Mouse (Mus musculus) lung, embryonic 14.5 days (tissue): ENCODE results near the gene Fitm2. TPM values are rescaled to one million over a fixed set of nuclear protein-coding genes. Genes with fewer than 3 reads are reported as not detected.

ENCODE experiments used
- ATAC-seq: fragments of 200-750 bp; cut with Nextera tagmentation; 2 replicates; pipeline ENCODE4 v1.8.0; 2017; ENCODE audit warnings: mild to moderate bottlenecking, moderate TSS enrichment, moderate library complexity; ENCODE audit not compliant: insufficient read depth
- DNase-seq: peaks from one replicate; pipeline ENCODE4 v3.0.0-alpha.2; 2015
- H3K27ac ChIP-seq: fragments of 300-500 bp; sonication (generic); 2 replicates; pipeline ENCODE4 v1.5.1; 2014; ENCODE audit warnings: low read depth, mild to moderate bottlenecking, moderate library complexity
- H3K27me3 ChIP-seq: fragments of 300-500 bp; sonication (generic); 2 replicates; pipeline ENCODE4 v1.6.1; 2014; ENCODE audit warnings: low read length, control low read depth; ENCODE audit not compliant: insufficient read depth
- H3K36me3 ChIP-seq: fragments of 300-500 bp; sonication (generic); 2 replicates; pipeline ENCODE4 v1.6.1; 2014; ENCODE audit warnings: control low read depth; ENCODE audit not compliant: insufficient read depth
- H3K4me1 ChIP-seq: fragments of 300-500 bp; sonication (generic); 2 replicates; pipeline ENCODE4 v1.6.1; 2014; ENCODE audit warnings: antibody characterized with exemption, control low read depth; ENCODE audit not compliant: insufficient read depth
- H3K4me2 ChIP-seq: fragments of 300-500 bp; sonication (generic); 2 replicates; pipeline ENCODE4 v1.6.1; 2014; ENCODE audit warnings: mild to moderate bottlenecking
- H3K4me3 ChIP-seq: fragments of 300-500 bp; sonication (generic); 2 replicates; pipeline ENCODE4 v1.5.1; 2014; ENCODE audit warnings: low read depth, low read length
- H3K9ac ChIP-seq: fragments of 300-500 bp; sonication (generic); 2 replicates; pipeline ENCODE4 v1.6.1; 2014
- H3K9me3 ChIP-seq: fragments of 300-500 bp; sonication (generic); 2 replicates; pipeline ENCODE4 v1.6.1; 2016; ENCODE audit warnings: low read depth, low read length, control low read depth
- CTCF ChIP-seq: IDR thresholded peaks from 2 replicates; pipeline ENCODE4 v1.5.1; 2016; ENCODE audit warnings: antibody characterized with exemption, low read depth
- WGBS: fragments of 180-500 bp; shearing (Covaris S2); extraction: QIAGEN DNeasy Blood & Tissue Kit; methylation state at CpG from one replicate; pipeline ENCODE4 v1.1.7; 2014; 5-methylcytosine and 5-hydroxymethylcytosine counted together
- polyA plus RNA-seq: library from polyadenylated mRNA; unstranded; fragments of >200 nt; fragmentation: Nextera tagmentation; extraction: Ambion mirVana; gene quantifications from 2 replicates; pipeline ENCODE4 v1.2.1, GENCODE M21; 2014

Fitm2 gene
- polyA plus RNA-seq, 1 experiment from 2014 or later, result 10.1 TPM

DNA sequence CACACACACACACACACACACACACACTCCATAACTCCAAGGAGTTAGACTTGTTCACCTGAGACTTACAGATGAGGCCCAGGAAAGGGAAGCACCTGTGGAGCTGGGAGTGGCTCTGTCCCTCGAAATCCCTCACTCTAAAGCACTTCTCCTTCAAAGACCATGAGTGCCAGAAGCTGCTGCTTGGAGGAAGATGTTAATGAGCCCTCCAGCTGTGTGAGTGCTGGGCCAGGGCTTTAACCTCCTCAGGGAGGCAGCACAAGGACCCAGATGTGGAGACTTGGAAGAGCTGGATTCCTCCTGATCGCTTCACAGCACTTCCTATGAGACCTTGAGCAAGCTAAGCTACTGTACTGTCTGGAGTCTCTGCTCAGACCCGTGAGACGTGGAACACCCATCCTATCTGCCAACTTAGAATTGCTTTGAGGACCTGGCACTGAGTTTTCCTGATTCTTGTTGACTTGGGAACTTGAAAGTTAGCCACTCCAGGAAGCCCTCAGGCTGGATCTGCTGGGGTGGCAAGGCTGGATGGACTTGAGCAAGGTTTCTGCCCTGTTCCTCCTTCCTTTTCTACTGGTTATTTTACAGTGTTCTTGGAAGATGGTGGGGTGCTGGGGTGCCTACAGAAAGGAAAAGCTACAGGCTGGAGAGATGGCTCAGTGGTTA lies 44.0 kb downstream of the Fitm2 start:
- H3K4me1 ChIP-seq, result no peaks in the 10 kb centered on the region
- ATAC-seq, result no peak
- no peaks in the 10 kb centered on the region for H3K36me3 ChIP-seq
- H3K9me3 ChIP-seq, result no peaks in the 10 kb centered on the region
- no peak overlapping the region for H3K9ac ChIP-seq
- DNase-seq, result no peak
- WGBS, result 19% methylated on average over 4 of the region's 4 CpGs
- no peak overlapping the region for H3K4me2 ChIP-seq
- no peak for TF ChIP-seq CTCF
- no peaks in the 10 kb centered on the region for H3K27me3 ChIP-seq
- no peak overlapping the region for H3K4me3 ChIP-seq
- H3K27ac ChIP-seq, result no peak overlapping the region

DNA sequence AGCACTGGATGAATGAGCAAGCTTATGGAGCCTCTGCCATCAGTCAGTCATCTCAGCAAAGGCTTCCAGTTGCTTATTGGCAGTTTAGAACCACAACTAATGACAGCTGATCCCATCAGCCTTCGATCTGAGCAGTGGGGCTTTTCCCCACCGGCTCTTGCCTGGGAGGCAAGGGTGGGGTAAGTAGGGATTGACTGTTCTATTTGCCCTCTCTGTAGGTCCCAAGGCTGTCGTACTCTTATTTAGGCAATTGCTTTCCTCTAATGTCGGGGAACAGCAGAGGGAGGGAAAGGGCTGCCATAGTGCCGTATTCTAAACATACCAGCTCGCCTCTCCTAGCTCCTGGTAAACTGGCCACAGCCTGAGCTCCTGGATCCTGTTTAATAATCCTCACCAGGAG lies 47.8 kb downstream of the Fitm2 start, which contains the start of gene Oser1:
TSS of gene Oser1 (minus strand) at position 101 of the 400 bp plus-strand sequence.
- Histone ChIP-seq H3K4me2 (no peak within 1 kb of the TSS), H3K27ac (no peak within 1 kb of the TSS), H3K9me3 (no peaks in the 10 kb centered on the region), H3K36me3 (no peaks in the 10 kb centered on the region), H3K4me3 (no peak within 1 kb of the TSS), H3K9ac (no peak within 1 kb of the TSS), H3K4me1 (peaks cover 4% of the 10 kb centered on the region), H3K27me3 (no peaks in the 10 kb centered on the region)
- ATAC-seq (no peak), DNase-seq (no peak)
- no peak for TF ChIP-seq CTCF
- 78% methylated on average over 6 of the region's 6 CpGs for WGBS

DNA sequence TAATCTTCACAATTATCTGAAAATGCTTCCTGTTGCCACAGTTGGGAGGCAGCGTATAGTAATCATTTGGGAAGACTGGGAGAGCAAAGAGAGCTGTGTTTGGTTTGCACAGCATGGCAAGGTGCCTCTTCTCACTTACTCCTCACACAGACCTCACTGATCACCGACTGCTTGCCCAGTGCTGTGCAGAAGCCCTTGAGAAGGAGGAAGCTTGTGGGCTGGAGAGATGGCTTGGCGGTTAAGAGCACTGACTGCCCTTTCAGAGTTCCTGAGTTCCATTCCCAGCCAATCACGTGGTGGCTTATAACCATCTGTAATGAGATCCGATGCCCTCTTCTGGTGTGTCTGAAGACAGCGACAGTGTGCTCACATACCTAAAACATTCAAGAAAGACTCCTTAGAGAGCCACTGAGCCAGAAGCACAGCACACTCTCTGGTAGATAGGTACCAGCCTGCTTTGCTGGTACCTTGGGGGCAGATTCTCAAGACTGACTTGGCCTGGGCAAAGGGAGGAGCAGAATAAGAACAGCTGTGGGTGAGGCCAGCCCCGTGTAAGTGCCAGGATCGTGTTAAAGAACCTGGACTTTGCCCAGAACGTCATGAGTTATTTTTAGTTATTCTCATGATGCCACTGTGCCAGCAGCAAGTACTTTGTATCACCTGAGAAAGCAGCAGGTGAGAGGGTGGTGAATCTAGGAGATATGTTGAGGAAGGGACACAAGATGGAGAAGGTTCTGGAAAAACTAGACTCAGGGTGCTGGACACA lies 49.4 kb downstream of the Fitm2 start:
- Histone ChIP-seq H3K9ac (no peak overlapping the region), H3K27me3 (no peaks in the 10 kb centered on the region), H3K36me3 (no peaks in the 10 kb centered on the region), H3K4me1 (peaks cover 4% of the 10 kb centered on the region), H3K27ac (no peak overlapping the region), H3K9me3 (no peaks in the 10 kb centered on the region), H3K4me2 (no peak overlapping the region), H3K4me3 (no peak overlapping the region)
- 70% methylated on average over 9 of the region's 9 CpGs for WGBS
- DNase-seq (no peak), ATAC-seq (no peak)
- no peak for TF ChIP-seq CTCF

DNA sequence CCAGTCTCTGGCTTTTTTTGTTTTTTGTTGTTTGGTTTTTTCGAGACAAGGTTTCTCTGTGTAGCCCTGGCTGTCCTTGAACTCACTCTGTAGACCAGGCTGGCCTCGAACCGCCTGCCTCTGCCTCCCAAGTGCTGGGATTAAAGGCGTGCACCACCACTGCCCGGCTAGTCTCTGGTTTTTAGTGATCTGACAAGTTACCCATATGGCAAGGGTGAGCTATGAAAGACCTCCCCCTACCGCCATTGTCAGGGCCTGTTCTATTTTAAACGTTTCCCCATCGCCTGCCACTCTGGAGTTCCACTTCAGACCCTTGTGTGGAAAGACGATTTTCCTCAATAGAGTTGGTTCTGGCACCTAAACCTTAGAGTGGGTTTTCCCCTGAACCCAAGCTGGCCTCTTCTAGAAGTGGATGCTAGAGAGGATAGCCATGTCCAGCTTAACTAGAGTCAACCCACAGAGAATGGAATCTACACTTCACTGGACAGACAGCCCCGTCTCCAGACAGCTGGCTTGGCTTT lies 52.0 kb downstream of the Fitm2 start:
- TF ChIP-seq CTCF, result no peak
- Histone ChIP-seq H3K4me1 (peaks cover 4% of the 10 kb centered on the region), H3K27ac (no peak overlapping the region), H3K36me3 (no peaks in the 10 kb centered on the region), H3K9ac (peak overlapping the region; percentile 70), H3K4me3 (peak overlapping the region; percentile 97), H3K4me2 (peak overlapping the region; percentile 69), H3K9me3 (no peaks in the 10 kb centered on the region), H3K27me3 (no peaks in the 10 kb centered on the region)
- no peak for DNase-seq
- ATAC-seq, result no peak
- WGBS, result 30% methylated on average over 10 of the region's 10 CpGs

DNA sequence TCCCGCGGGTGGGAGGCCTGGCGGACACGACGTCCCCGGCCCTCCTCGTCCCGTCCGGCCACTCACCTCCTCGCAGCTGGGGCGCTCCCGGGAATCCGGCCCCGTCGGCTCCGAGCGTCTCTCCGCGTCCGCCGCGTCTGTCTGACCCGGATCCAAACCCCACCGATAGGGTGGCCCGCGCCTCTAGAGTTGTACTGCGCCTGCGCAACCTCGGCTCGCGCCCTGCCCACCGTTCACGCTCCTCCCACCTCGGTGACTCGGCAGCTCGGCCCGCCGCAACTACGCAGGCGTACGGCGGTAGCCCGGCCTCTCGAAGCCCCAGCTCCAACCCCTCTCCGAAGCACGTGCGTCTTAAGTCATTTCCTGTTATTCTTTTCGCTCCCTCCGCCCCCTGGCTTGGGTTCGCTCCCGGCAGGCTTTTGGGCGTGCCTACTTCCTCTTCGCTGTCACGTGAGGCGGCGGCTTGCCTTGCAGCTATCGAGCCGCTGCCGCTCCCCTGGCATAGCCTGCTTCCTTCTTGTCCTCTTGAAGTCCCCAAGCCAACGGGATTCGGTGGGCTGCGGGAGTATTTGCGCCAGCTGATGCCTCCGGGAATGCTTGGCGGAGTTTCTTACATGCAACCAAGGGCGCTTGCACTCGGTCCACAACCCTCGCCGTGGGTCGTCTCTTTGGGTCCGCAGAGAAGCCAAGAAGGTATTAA lies 52.9 kb downstream of the Fitm2 start:
- WGBS, result under 1% methylated on average over 71 of the region's 71 CpGs
- Histone ChIP-seq H3K27ac (peak overlapping the region; percentile 83), H3K4me1 (peaks cover 4% of the 10 kb centered on the region), H3K36me3 (peaks cover 5% of the 10 kb centered on the region), H3K4me2 (peak overlapping the region; percentile 74), H3K9ac (peak overlapping the region; percentile 93), H3K27me3 (no peaks in the 10 kb centered on the region), H3K4me3 (peak overlapping the region; percentile 97), H3K9me3 (no peaks in the 10 kb centered on the region)
- DNase-seq, result peak; percentile 99
- TF ChIP-seq CTCF, result peak; percentile 37
- ATAC-seq, result peak; percentile 99

DNA sequence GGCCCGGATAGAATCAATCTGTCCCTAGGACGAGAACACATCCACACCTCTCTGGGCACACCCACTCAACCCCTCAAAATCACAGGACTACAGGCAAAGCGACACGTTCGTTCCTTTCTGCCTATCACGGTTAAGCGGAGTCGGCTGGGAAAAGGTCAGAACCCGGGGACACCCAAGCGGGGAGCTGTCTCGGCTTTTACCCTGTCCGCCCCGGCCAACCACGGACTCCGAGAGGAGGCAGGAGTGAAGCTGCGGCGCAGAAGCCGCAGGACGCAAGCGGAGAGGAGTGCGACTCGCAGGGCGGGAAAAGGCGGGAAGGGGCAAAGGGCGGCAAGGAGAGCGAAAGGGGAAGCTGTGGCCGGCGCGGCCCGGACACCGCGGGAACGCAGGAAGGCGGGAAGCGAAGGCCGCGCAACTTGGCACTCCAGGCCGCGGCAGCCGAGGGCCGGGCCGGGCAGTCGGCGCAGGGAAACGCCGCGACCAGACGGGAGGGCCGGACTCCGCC lies 53.5 kb downstream of the Fitm2 start:
- ATAC-seq (no peak; the same call in 1 of the 2 replicates), DNase-seq (no peak)
- H3K9me3 ChIP-seq, result no peaks in the 10 kb centered on the region
- peaks cover 4% of the 10 kb centered on the region for H3K4me1 ChIP-seq
- TF ChIP-seq CTCF, result no peak
- peak overlapping the region; percentile 93 for H3K9ac ChIP-seq
- H3K36me3 ChIP-seq, result peaks cover 9% of the 10 kb centered on the region
- H3K4me2 ChIP-seq, result peak overlapping the region; percentile 74
- no peaks in the 10 kb centered on the region for H3K27me3 ChIP-seq
- peak overlapping the region; percentile 97 for H3K4me3 ChIP-seq
- under 1% methylated on average over 50 of the region's 50 CpGs for WGBS
- peak overlapping the region; percentile 83 for H3K27ac ChIP-seq
